Mouse (Mus musculus) MEL-GATA-1-ER (cell line): ENCODE measurements around the gene Leprot.

Experiments
- DNase-seq: peaks from one replicate; pipeline ENCODE4 v3.0.0-alpha.2; 2012; ENCODE audit warnings: low read depth; ENCODE audit errors: extremely low read depth

Gene Leprot

GRCm38 (mm10) chr4:101647196-101647905 is at the start of gene Leprot:
Leprot (plus strand) TSS chr4:101647718.
- peak; percentile 93 for DNase-seq

- no peak for DNase-seq
Observed at GRCm38 (mm10) chr4:101601758-101602157, 45.8 kb upstream of the Leprot start.

GRCm38 (mm10) chr4:101603635-101604034 is 43.9 kb upstream of the Leprot start:
- no peak for DNase-seq

GRCm38 (mm10) chr4:101616520-101616919 is 31.0 kb upstream of the Leprot start:
- DNase-seq: no peak

GRCm38 (mm10) chr4:101617742-101618141 is 29.8 kb upstream of the Leprot start:
- DNase-seq: no peak

GRCm38 (mm10) chr4:101620206-101620605 is 27.3 kb upstream of the Leprot start:
- no peak for DNase-seq

- no peak for DNase-seq
Observed at GRCm38 (mm10) chr4:101621241-101621640, 26.3 kb upstream of the Leprot start.

GRCm38 (mm10) chr4:101625278-101625677 is 22.2 kb upstream of the Leprot start:
- DNase-seq: no peak

GRCm38 (mm10) chr4:101635596-101635995 is 11.9 kb upstream of the Leprot start:
- no peak for DNase-seq

GRCm38 (mm10) chr4:101637472-101637871 is 10.0 kb upstream of the Leprot start:
- DNase-seq: no peak

- no peak for DNase-seq
Observed at GRCm38 (mm10) chr4:101640631-101641030, 6.9 kb upstream of the Leprot start.

GRCm38 (mm10) chr4:101642708-101643107 is 4.8 kb upstream of the Leprot start:
- DNase-seq: no peak

- DNase-seq: no peak
Observed at GRCm38 (mm10) chr4:101643216-101643615, 4.3 kb upstream of the Leprot start.

GRCm38 (mm10) chr4:101646857-101647195 is 692 bp upstream of the Leprot start:
- DNase-seq: no peak

- no peak for DNase-seq
Observed at GRCm38 (mm10) chr4:101647976-101648642, 591 bp downstream of the Leprot start.

- peak; percentile 60 for DNase-seq
Observed at GRCm38 (mm10) chr4:101648745-101649144, 1.2 kb downstream of the Leprot start.

GRCm38 (mm10) chr4:101650961-101651360 is 3.4 kb downstream of the Leprot start:
- DNase-seq: no peak

- DNase-seq: no peak
Observed at GRCm38 (mm10) chr4:101654256-101654655, 6.7 kb downstream of the Leprot start.

- DNase-seq: peak; percentile 81
Observed at GRCm38 (mm10) chr4:101654788-101655414, 7.4 kb downstream of the Leprot start.

GRCm38 (mm10) chr4:101655415-101655790 is 7.9 kb downstream of the Leprot start:
- peak; percentile 86 for DNase-seq

GRCm38 (mm10) chr4:101656056-101656455 is 8.5 kb downstream of the Leprot start:
- DNase-seq: no peak

- DNase-seq: peak; percentile 48
Observed at GRCm38 (mm10) chr4:101656956-101657570, 9.5 kb downstream of the Leprot start.
